Mouse (Mus musculus): Measurements from ENCODE around the gene Dnah2. TPM values are rescaled to one million over a fixed set of nuclear protein-coding genes. Genes with fewer than 3 reads are reported as not detected.

Dnah2 gene
- total and polyA plus RNA-seq, 3 experiments = 0.04 to 0.07 TPM; not detected in 1

DNA sequence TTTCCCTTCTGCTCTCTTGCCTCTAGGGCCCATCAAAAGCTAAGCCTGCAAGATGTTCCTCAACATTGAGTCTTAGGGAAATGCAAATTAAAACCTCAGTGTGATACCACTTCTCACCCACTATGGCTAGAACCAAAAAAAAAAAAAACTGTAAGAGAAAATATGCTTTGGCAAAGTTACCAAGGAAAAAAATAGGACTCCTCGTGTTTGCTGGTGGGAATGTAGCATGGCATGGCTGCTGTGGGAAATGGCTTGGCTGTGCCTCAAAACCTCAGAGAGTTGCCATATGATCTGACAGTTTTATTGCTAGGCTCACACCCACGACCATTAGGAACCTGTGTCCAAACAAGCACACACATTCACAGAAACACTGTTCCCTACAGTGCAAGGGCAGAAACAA lies 61.4 kb downstream of the Dnah2 start:
- Histone ChIP-seq H3K27ac (ENCODE audit: control insufficient read depth, low read depth, low read length) (no peak overlapping the region), H3K9ac (ENCODE audit: control insufficient read depth, low read depth, low read length, poor library complexity, severe bottlenecking) (no peak overlapping the region), H3K27me3 (ENCODE audit: control insufficient read depth in 1 of 2, insufficient read depth in 2 of 2, low read length in 2 of 2) (peaks cover 0 to 6% of the 10 kb centered on the region in 2 experiments; a peak in 2 of 4 replicates), H3K4me3 (ENCODE audit: control insufficient read depth in 1 of 2, insufficient read depth in 1 of 2, low read depth in 2 of 2, low read length in 2 of 2) (no peak overlapping the region), H3K4me1 (ENCODE audit: control insufficient read depth in 1 of 2, insufficient read depth in 2 of 2, low read length in 2 of 2) (no peaks in the 10 kb centered on the region), H3K9me3 (replicated peaks; ENCODE audit: insufficient read depth, low read length) (no peaks in the 10 kb centered on the region), H3K36me3 (ENCODE audit: control insufficient read depth in 1 of 2, insufficient read depth in 2 of 2, low read length in 2 of 2) (no peaks in the 10 kb centered on the region), H3K79me2 (ENCODE audit: control insufficient read depth, insufficient read depth, low read length, poor library complexity) (no peaks in the 10 kb centered on the region)
- TF ChIP-seq ZKSCAN1 (IDR thresholded peaks at IDR 0.05; ENCODE audit: low read depth, low read length) = no peak
- TF ChIP-seq CTCF (IDR thresholded peaks at IDR 0.05 in 2 of 3, conservative IDR thresholded peaks at IDR 0.05 in 1 of 3; ENCODE audit: control insufficient read depth in 1 of 3, insufficient read depth in 1 of 3, low read depth in 2 of 3, low read length in 3 of 3, poor library complexity in 1 of 3, severe bottlenecking in 1 of 3) = no peak
- TF ChIP-seq BHLHE40 (IDR thresholded peaks at IDR 0.05; ENCODE audit: borderline replicate concordance, low read depth, low read length) = no peak
- TF ChIP-seq MAZ (IDR thresholded peaks at IDR 0.05; ENCODE audit: low read depth, low read length) = no peak
- no peak for TF ChIP-seq TBP (IDR thresholded peaks at IDR 0.05; ENCODE audit: low read depth, low read length)
- no peak for TF ChIP-seq EP300 (IDR thresholded peaks at IDR 0.05; ENCODE audit: low read depth in 1 of 2, low read length in 2 of 2)
- TF ChIP-seq RAD21 (IDR thresholded peaks at IDR 0.05; ENCODE audit: low read depth, low read length) = no peak
- TF ChIP-seq MXI1 (IDR thresholded peaks at IDR 0.05; ENCODE audit: low read depth, low read length) = no peak
- TF ChIP-seq HCFC1 (IDR thresholded peaks at IDR 0.05; ENCODE audit: low read depth, low read length) = no peak
- no peak for DNase-seq (ENCODE audit: low read depth, low spot score)

DNA sequence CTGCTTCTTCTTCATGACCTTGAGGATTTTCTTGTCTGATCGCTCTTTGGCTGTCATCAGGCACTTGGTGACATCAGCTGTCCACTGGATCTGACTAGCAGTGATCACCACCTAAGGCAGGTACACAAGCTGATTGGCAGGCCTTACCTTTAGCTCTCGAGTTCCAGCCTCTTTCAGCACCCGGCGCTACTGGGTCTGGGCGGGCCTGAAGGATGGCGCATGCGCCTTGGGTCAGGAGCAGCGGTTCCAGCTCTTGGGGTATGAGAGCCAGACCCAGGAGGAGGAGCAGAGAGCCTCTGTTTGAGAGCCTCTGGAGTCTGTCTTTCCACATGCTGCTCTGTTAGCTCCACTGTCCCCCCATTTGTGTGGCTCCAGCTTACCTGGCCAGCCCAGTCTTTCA lies 71.3 kb downstream of the Dnah2 start:
- DNase-seq (ENCODE audit: low read depth, low spot score) = no peak
- Histone ChIP-seq H3K27ac (ENCODE audit: control insufficient read depth, low read depth, low read length) (no peak overlapping the region), H3K79me2 (ENCODE audit: control insufficient read depth, insufficient read depth, low read length, poor library complexity) (no peaks in the 10 kb centered on the region), H3K4me3 (ENCODE audit: control insufficient read depth in 1 of 2, insufficient read depth in 1 of 2, low read depth in 2 of 2, low read length in 2 of 2) (no peak overlapping the region), H3K9me3 (replicated peaks; ENCODE audit: insufficient read depth, low read length) (no peaks in the 10 kb centered on the region), H3K36me3 (ENCODE audit: control insufficient read depth in 1 of 2, insufficient read depth in 2 of 2, low read length in 2 of 2) (peaks cover 0 to 8% of the 10 kb centered on the region in 2 experiments; a peak in 2 of 4 replicates), H3K4me1 (ENCODE audit: control insufficient read depth in 1 of 2, insufficient read depth in 2 of 2, low read length in 2 of 2) (peaks cover 0 to 21% of the 10 kb centered on the region in 2 experiments; a peak in 2 of 4 replicates), H3K27me3 (ENCODE audit: control insufficient read depth in 1 of 2, insufficient read depth in 2 of 2, low read length in 2 of 2) (no peaks in the 10 kb centered on the region), H3K9ac (ENCODE audit: control insufficient read depth, low read depth, low read length, poor library complexity, severe bottlenecking) (no peak overlapping the region)
- no peak for TF ChIP-seq ZC3H11A (IDR thresholded peaks at IDR 0.05; ENCODE audit: low read depth, low read length)
- TF ChIP-seq CHD1 (IDR thresholded peaks at IDR 0.05; ENCODE audit: low read depth, low read length) = no peak
- TF ChIP-seq POLR2AphosphoS2 (IDR thresholded peaks at IDR 0.05; ENCODE audit: low read length) = no peak
- no peak for TF ChIP-seq SIN3A (IDR thresholded peaks at IDR 0.05; ENCODE audit: low read length)
- no peak for TF ChIP-seq NRF1 (IDR thresholded peaks at IDR 0.05; ENCODE audit: insufficient read depth, low read depth, low read length, poor library complexity, severe bottlenecking)
- TF ChIP-seq MYB (IDR thresholded peaks at IDR 0.05; ENCODE audit: low read depth, low read length) = no peak
- TF ChIP-seq RCOR1 (IDR thresholded peaks at IDR 0.05; ENCODE audit: low read depth, low read length) = no peak
- TF ChIP-seq MAZ (IDR thresholded peaks at IDR 0.05; ENCODE audit: low read depth, low read length) = no peak
- no peak for TF ChIP-seq ETS1 (IDR thresholded peaks at IDR 0.05; ENCODE audit: low read depth, low read length)

Measured in MEL (cell line).